Mouse (Mus musculus) limb, embryonic 14.5 days (tissue): ENCODE results near the gene Ror1. TPM values are rescaled to one million over a fixed set of nuclear protein-coding genes. Genes with fewer than 3 reads are reported as not detected.

Experiments used
- ATAC-seq: fragments of 200-750 bp; cut with Nextera tagmentation; 2 replicates; pipeline ENCODE4 v1.8.0; 2017; ENCODE audit warnings: low read depth, moderate number of reproducible peaks, moderate TSS enrichment; ENCODE audit not compliant: low FRiP score
- DNase-seq: peaks from one replicate; pipeline ENCODE4 v3.0.0-alpha.2; 2015; ENCODE audit warnings: low spot score
- H3K27ac ChIP-seq: fragments of 300-500 bp; sonication (generic); replicated peaks from 2 replicates; pipeline ENCODE4 v1.5.1; 2014; ENCODE audit warnings: low read depth, mild to moderate bottlenecking, low read length, moderate library complexity, mixed read lengths
- H3K27me3 ChIP-seq: fragments of 300-500 bp; sonication (generic); 2 replicates; pipeline ENCODE4 v1.6.1; 2014; ENCODE audit warnings: low read length, mixed read lengths; ENCODE audit not compliant: control insufficient read depth, insufficient read depth
- H3K36me3 ChIP-seq: fragments of 300-500 bp; sonication (generic); 2 replicates; pipeline ENCODE4 v1.6.1; 2014; ENCODE audit warnings: mild to moderate bottlenecking, low read length, moderate library complexity, mixed read lengths; ENCODE audit not compliant: control insufficient read depth, insufficient read depth
- H3K4me1 ChIP-seq: fragments of 300-500 bp; sonication (generic); 2 replicates; pipeline ENCODE4 v1.6.1; 2014; ENCODE audit warnings: antibody characterized with exemption, low read length, mixed read lengths; ENCODE audit not compliant: control insufficient read depth, insufficient read depth
- H3K4me2 ChIP-seq: fragments of 300-500 bp; sonication (generic); replicated peaks from 2 replicates; pipeline ENCODE4 v1.6.1; 2014; ENCODE audit warnings: low read depth, mild to moderate bottlenecking, low read length, moderate library complexity; ENCODE audit not compliant: severe bottlenecking
- H3K4me3 ChIP-seq: fragments of 300-500 bp; sonication (generic); replicated peaks from 2 replicates; pipeline ENCODE4 v1.5.1; 2014; ENCODE audit warnings: low read length
- H3K9ac ChIP-seq: fragments of 300-500 bp; sonication (generic); 2 replicates; pipeline ENCODE4 v1.6.1; 2014; ENCODE audit warnings: mild to moderate bottlenecking, low read depth, low read length, moderate library complexity; ENCODE audit not compliant: severe bottlenecking
- H3K9me3 ChIP-seq: fragments of 300-500 bp; sonication (generic); 2 replicates; pipeline ENCODE4 v1.6.1; 2016; ENCODE audit warnings: low read length; ENCODE audit not compliant: control insufficient read depth
- POLR2A ChIP-seq: fragments of 200-500 bp; IDR thresholded peaks from 2 replicates; pipeline ENCODE4 v1.8.0; 2012; ENCODE audit warnings: inconsistent platforms, mild to moderate bottlenecking, moderate library complexity, borderline replicate concordance; ENCODE audit not compliant: insufficient read depth, insufficient read length; ENCODE audit errors: extremely low read depth
- WGBS: fragments of 180-500 bp; shearing (Covaris S2); extraction: QIAGEN DNeasy Blood & Tissue Kit; methylation state at CpG from one replicate; pipeline ENCODE4 v1.1.7; 2014; 5-methylcytosine and 5-hydroxymethylcytosine counted together
- polyA plus RNA-seq, 2 experiments: library from polyadenylated mRNA; depleted of rRNA in 1 of 2; stranded (reverse) in 1 of 2; unstranded in 1 of 2; fragments of >200 nt; fragmentation: Nextera tagmentation in 1 of 2; extraction: Ambion mirVana in 1 of 2; gene quantifications; 2 replicates each; pipeline versions ENCODE4 v1.2.1 to v1.2.3; 2012 to 2014

Gene Ror1
- polyA plus RNA-seq, 2 experiments: 8.6 to 12.0 TPM

- ATAC-seq (no peak), DNase-seq (no peak)
- Histone ChIP-seq H3K9me3 (no peaks in the 10 kb centered on the region), H3K4me3 (no peak overlapping the region), H3K4me2 (no peak overlapping the region), H3K4me1 (peaks cover 4% of the 10 kb centered on the region), H3K9ac (no peak overlapping the region), H3K27me3 (no peaks in the 10 kb centered on the region), H3K27ac (no peak overlapping the region), H3K36me3 (no peaks in the 10 kb centered on the region)
- no peak for TF ChIP-seq POLR2A
- WGBS: 67% methylated on average over 3 of the region's 3 CpGs
Measured at GRCm38 (mm10) chr4:100123519-100123918, 27.9 kb downstream of the Ror1 start.

- H3K4me3 ChIP-seq: no peak overlapping the region
- H3K36me3 ChIP-seq: no peaks in the 10 kb centered on the region
- no peak overlapping the region for H3K9ac ChIP-seq
- DNase-seq: no peak
- no peak for ATAC-seq
- no peak for TF ChIP-seq POLR2A
- H3K27me3 ChIP-seq: no peaks in the 10 kb centered on the region
- H3K4me1 ChIP-seq: peaks cover 9% of the 10 kb centered on the region
- no peak overlapping the region for H3K4me2 ChIP-seq
- H3K27ac ChIP-seq: no peak overlapping the region
- H3K9me3 ChIP-seq: no peaks in the 10 kb centered on the region
Measured at GRCm38 (mm10) chr4:100124056-100124455, 28.5 kb downstream of the Ror1 start.

GRCm38 (mm10) chr4:100124935-100125334, 29.3 kb downstream of the Ror1 start:
- no peak for TF ChIP-seq POLR2A
- Histone ChIP-seq H3K4me1 (peaks cover 15% of the 10 kb centered on the region), H3K4me3 (no peak overlapping the region), H3K9me3 (no peaks in the 10 kb centered on the region), H3K36me3 (no peaks in the 10 kb centered on the region), H3K27ac (no peak overlapping the region), H3K27me3 (no peaks in the 10 kb centered on the region), H3K9ac (no peak overlapping the region), H3K4me2 (no peak overlapping the region)
- 63% methylated on average over 1 of the region's 1 CpGs for WGBS
- ATAC-seq (no peak), DNase-seq (no peak)

GRCm38 (mm10) chr4:100126531-100127310, 31.1 kb downstream of the Ror1 start:
- peaks cover 19% of the 10 kb centered on the region for H3K4me1 ChIP-seq
- no peak overlapping the region for H3K4me3 ChIP-seq
- TF ChIP-seq POLR2A: no peak
- H3K9me3 ChIP-seq: no peaks in the 10 kb centered on the region
- no peak overlapping the region for H3K27ac ChIP-seq
- H3K9ac ChIP-seq: no peak overlapping the region
- no peak overlapping the region for H3K4me2 ChIP-seq
- DNase-seq (no peak), ATAC-seq (no peak)
- no peaks in the 10 kb centered on the region for H3K36me3 ChIP-seq
- WGBS: 31% methylated on average over 12 of the region's 12 CpGs
- H3K27me3 ChIP-seq: no peaks in the 10 kb centered on the region

GRCm38 (mm10) chr4:100128026-100128922, 32.7 kb downstream of the Ror1 start:
- 0 out of 2 replicates have a peak overlapping the region, but pooled peaks have one; percentile 43 for H3K27ac ChIP-seq
- no peak overlapping the region for H3K9ac ChIP-seq
- no peak overlapping the region for H3K4me2 ChIP-seq
- no peaks in the 10 kb centered on the region; the same call in 1 of the 2 replicates for H3K27me3 ChIP-seq
- 91% methylated on average over 12 of the region's 12 CpGs for WGBS
- no peak overlapping the region for H3K4me3 ChIP-seq
- TF ChIP-seq POLR2A: no peak
- no peak for ATAC-seq
- no peaks in the 10 kb centered on the region for H3K9me3 ChIP-seq
- peaks cover 29% of the 10 kb centered on the region for H3K4me1 ChIP-seq
- DNase-seq: no peak
- no peaks in the 10 kb centered on the region for H3K36me3 ChIP-seq
